Mouse (Mus musculus): ENCODE data around the gene Ostf1.

GRCm38 (mm10) chr19:18646853-18647420, 15.3 kb upstream of the Ostf1 start:
- TF ChIP-seq CTCF (IDR thresholded peaks at IDR 0.05; ENCODE audit: low read depth, low read length) (no peak), POLR2A (IDR thresholded peaks at IDR 0.05; ENCODE audit: extremely low read depth, insufficient read depth, low read length) (no peak)

Measured in liver, adult 2 months (tissue).